Mouse (Mus musculus): ENCODE measurements around the gene Tmem178b. TPM values are rescaled to one million over a fixed set of nuclear protein-coding genes. Genes with fewer than 3 reads are reported as not detected.

The Tmem178b gene
- 1.6 and 1.8 TPM in 2 replicates for polyA plus RNA-seq (2016; fragmentation: Nextera tagmentation; extraction: Ambion mirVana)

DNA sequence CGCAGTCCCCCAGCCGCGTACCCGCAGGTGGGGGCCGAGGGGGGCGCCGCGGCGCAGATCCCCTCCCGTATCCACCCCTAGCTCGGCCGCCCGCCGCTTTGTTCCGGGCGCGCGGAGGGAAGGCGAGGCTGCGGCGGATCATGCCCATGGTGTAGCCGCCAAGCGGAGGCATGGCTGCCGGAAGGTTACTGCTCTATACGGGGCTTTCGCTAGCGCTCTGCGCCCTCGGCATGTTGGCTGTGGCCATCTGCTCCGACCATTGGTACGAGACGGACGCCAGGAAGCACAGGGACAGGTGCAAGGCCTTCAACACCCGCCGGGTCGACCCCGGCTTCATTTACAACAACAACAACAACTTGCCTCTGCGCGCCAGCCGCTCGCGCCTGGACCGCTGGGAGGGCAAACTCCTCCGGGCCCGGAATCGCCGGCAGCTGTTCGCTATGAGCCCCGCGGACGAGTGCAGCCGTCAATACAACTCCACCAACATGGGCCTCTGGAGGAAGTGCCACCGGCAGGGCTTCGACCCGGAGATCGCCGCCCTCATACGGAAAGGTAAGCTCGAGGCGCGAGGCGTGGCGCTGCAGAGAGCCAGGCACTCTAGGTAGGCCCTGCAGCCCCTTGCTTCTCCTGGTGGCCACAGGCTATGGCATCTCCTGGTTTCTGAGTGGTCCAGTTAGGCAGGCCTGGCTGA lies at the start of gene Tmem178b:
Gene Tmem178b, plus strand, starts transcription at position 371 of the 691 bp plus-strand sequence.
- Histone ChIP-seq H3K27me3 (peaks cover 82% of the 10 kb centered on the region), H3K4me3 (replicated peaks) (peak within 1 kb of the TSS; percentile 54), H3K36me3 (no peaks in the 10 kb centered on the region), H3K4me1 (replicated peaks) (peaks cover 29% of the 10 kb centered on the region), H3K27ac (no peak within 1 kb of the TSS), H3K4me2 (peak within 1 kb of the TSS; percentile 98), H3K9ac (replicated peaks) (peak within 1 kb of the TSS; percentile 62), H3K9me3 (no peaks in the 10 kb centered on the region)
- under 1% methylated on average over 63 of the region's 63 CpGs for WGBS
- 0 out of 2 replicates have a peak, but pooled peaks have one; percentile 16 for ATAC-seq (ENCODE audit: insufficient number of reproducible peaks, insufficient read depth, low FRiP score, low TSS enrichment, low read depth)

DNA sequence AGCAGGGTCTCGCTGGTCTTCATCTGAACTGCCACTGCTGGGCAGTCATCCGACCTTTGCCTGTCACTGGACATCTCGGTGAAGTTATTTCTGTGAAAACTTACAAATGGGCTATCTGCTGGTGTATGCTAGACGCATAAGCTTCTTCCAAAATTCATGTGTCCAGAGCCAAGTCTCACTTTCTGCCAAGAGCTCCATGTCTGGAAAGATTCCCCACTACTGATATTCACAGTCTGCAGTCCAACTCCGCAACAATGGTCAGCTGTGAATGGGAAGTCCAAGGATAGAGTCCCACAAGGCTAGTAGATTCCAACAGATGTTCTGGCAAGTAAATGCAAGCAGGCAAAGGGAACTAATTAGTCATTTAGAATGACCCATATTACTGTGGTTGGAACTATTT lies 44.3 kb upstream of the Tmem178b start:
- H3K4me3 ChIP-seq (replicated peaks): no peak overlapping the region
- no peak overlapping the region for H3K9ac ChIP-seq (replicated peaks)
- no peaks in the 10 kb centered on the region for H3K4me1 ChIP-seq (replicated peaks)
- 90% methylated on average over 5 of the region's 5 CpGs for WGBS
- H3K27ac ChIP-seq: no peak overlapping the region
- ATAC-seq (ENCODE audit: insufficient number of reproducible peaks, insufficient read depth, low FRiP score, low TSS enrichment, low read depth): no peak
- no peaks in the 10 kb centered on the region for H3K27me3 ChIP-seq
- no peaks in the 10 kb centered on the region for H3K36me3 ChIP-seq
- no peak overlapping the region for H3K4me2 ChIP-seq
- no peaks in the 10 kb centered on the region for H3K9me3 ChIP-seq

DNA sequence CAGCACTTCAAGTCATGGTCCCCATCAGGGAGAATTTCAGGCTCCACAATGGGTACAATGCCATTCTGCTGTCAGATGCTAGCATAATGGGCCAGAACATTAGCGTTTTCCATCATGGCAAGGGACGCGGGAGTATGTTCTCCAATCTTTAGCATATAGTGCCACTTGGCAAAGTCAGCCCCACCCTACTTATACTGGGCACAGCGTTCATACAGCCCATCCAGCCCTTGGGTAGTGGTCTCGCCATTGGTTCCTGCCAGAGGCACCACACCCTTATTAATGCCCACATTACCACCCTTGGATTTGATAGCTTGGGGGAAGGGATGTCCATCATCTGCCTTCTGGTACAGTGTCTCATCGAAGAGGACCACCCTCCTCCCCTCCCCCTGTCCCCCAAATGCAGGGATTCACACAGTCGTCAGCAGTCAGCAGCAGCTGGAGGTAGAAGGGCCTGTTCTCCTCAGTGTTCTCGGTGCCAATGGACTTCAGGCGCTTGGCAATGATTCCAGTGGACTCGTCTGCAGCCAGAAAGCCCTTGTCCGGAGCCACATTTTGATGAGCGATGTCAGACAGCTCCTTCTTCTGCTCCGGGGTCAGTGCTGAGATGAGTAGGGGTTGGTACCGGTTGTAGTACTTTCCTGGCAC lies 29.3 kb upstream of the Tmem178b start:
- WGBS: 85% methylated on average over 14 of the region's 14 CpGs
- no peak overlapping the region for H3K4me2 ChIP-seq
- H3K9me3 ChIP-seq: peaks cover 6% of the 10 kb centered on the region; the same call in 1 of the 2 replicates
- H3K27ac ChIP-seq: no peak overlapping the region
- H3K9ac ChIP-seq (replicated peaks): no peak overlapping the region
- no peak for ATAC-seq (ENCODE audit: insufficient number of reproducible peaks, insufficient read depth, low FRiP score, low TSS enrichment, low read depth)
- no peak overlapping the region for H3K4me3 ChIP-seq (replicated peaks)
- H3K27me3 ChIP-seq: no peaks in the 10 kb centered on the region
- H3K36me3 ChIP-seq: no peaks in the 10 kb centered on the region
- H3K4me1 ChIP-seq (replicated peaks): no peaks in the 10 kb centered on the region

DNA sequence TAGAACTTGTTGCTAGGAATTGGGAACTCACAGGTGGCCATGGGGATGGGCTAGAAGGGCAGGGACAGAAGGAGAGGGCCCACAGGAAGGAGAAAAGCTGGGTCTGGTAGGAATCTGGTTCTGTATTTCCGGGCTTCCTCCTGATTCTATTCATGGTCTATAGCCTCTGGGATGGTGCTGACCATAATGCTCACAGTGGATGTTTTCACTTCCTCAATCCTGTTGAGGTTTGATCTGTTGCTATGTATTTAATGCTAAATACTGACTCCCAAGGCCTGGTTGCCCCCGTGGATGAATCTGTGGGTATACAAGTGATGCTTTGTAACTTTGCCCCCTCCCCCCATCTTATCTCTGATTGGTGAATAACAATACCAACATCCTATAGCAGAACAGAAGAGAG lies 25.5 kb upstream of the Tmem178b start:
- Histone ChIP-seq H3K4me3 (replicated peaks) (no peak overlapping the region), H3K4me1 (replicated peaks) (no peaks in the 10 kb centered on the region), H3K27me3 (peaks cover 3% of the 10 kb centered on the region; the same call in 1 of the 2 replicates), H3K4me2 (no peak overlapping the region), H3K36me3 (no peaks in the 10 kb centered on the region), H3K9me3 (peaks cover 6% of the 10 kb centered on the region; the same call in 1 of the 2 replicates), H3K27ac (no peak overlapping the region), H3K9ac (replicated peaks) (no peak overlapping the region)
- 82% methylated on average over 2 of the region's 2 CpGs for WGBS
- ATAC-seq (ENCODE audit: insufficient number of reproducible peaks, insufficient read depth, low FRiP score, low TSS enrichment, low read depth): no peak

DNA sequence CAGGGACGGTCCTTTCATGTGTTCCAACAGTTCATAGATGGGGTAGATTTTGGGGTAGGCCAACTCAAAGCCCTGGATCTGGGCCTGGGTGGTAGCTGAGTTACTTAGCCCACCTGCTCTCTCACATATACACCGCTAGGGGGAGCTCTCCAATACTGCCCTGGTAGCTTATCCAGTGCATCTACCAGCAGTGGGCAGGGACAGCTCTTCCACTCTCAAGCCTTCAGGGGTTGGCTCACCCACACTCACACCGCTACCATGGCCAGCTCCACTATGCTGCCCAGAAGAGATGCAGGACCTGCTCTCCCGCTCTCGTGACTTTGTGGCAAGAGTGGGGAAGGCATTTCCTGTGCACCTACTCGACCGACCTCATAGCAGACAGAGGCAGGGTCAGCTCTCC lies 24.3 kb upstream of the Tmem178b start:
- no peaks in the 10 kb centered on the region for H3K9me3 ChIP-seq
- no peak for ATAC-seq (ENCODE audit: insufficient number of reproducible peaks, insufficient read depth, low FRiP score, low TSS enrichment, low read depth)
- H3K27me3 ChIP-seq: peaks cover 3% of the 10 kb centered on the region; the same call in 1 of the 2 replicates
- no peak overlapping the region for H3K27ac ChIP-seq
- 41% methylated on average over 7 of the region's 7 CpGs for WGBS
- H3K36me3 ChIP-seq: no peaks in the 10 kb centered on the region
- H3K4me1 ChIP-seq (replicated peaks): no peaks in the 10 kb centered on the region
- H3K4me3 ChIP-seq (replicated peaks): no peak overlapping the region
- H3K4me2 ChIP-seq: no peak overlapping the region
- H3K9ac ChIP-seq (replicated peaks): no peak overlapping the region

DNA sequence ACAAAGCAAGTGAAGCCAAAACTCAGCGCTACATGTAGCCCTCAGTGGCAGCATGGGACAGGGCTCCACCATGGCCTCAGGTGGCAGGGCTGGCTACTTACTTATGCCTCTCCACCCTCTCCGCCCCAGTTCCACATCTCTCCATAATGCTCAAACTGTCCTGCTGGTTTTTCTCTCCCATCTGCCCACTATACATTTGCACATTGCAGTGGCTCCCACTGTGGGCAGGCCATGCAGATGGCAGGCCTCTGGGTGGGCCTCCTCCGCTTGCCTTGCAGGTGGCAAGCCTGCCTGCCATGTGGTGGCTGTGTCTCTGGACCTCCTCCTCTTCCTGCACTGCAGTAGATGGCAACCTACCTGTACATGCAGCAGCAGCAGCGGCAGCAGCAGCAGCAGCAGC lies 23.4 kb upstream of the Tmem178b start:
- no peak for ATAC-seq (ENCODE audit: insufficient number of reproducible peaks, insufficient read depth, low FRiP score, low TSS enrichment, low read depth)
- H3K9me3 ChIP-seq: no peaks in the 10 kb centered on the region
- no peaks in the 10 kb centered on the region for H3K4me1 ChIP-seq (replicated peaks)
- H3K27me3 ChIP-seq: peaks cover 3% of the 10 kb centered on the region; the same call in 1 of the 2 replicates
- H3K9ac ChIP-seq (replicated peaks): no peak overlapping the region
- H3K4me2 ChIP-seq: no peak overlapping the region
- 88% methylated on average over 4 of the region's 4 CpGs for WGBS
- no peak overlapping the region for H3K4me3 ChIP-seq (replicated peaks)
- no peaks in the 10 kb centered on the region for H3K36me3 ChIP-seq
- no peak overlapping the region for H3K27ac ChIP-seq

DNA sequence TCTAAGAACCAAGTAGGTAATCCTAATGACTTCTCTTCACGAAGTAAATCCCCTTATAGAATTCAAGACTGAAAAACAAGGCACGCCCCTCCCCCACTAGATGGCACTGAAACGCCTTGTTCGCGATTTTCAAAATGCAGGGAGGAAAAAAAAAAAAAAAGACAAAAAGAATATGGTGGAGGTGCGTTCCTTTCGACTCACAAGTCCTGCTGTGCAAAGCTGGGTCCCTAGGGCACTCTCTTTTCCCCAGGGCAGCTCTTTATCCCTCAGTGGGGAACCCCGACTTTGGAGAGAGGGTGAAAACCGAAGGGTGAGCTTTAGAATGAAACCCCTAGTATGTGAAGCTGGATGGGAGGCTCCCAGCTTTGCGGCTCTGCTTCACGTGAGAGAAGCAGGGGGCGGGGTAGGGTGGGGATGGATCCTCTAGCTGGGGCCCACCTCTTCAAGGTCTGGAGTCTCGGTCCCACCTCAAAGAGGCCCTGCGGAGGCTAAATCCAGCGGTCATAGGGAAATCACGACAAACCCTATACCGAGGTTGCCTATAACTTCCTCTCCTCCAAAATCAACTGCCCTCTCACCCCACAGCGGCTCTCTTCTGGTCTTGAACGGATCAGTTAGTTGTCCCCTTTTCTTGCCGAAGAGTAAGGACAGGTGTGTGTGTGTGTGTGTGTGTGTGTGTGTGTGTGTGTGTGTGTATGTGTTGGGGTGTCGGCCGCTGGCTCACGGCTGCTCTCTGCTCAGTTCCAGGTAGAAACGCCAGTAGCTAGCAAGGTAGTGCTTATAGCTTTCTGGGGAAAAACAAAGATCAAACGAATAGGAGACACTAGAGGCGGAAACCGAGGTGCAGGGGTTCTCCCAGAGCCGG lies 2.6 kb upstream of the Tmem178b start:
- under 1% methylated on average over 28 of the region's 28 CpGs for WGBS
- H3K9me3 ChIP-seq: no peaks in the 10 kb centered on the region
- no peak overlapping the region for H3K27ac ChIP-seq
- H3K27me3 ChIP-seq: peaks cover 83% of the 10 kb centered on the region
- H3K36me3 ChIP-seq: no peaks in the 10 kb centered on the region
- ATAC-seq (ENCODE audit: insufficient number of reproducible peaks, insufficient read depth, low FRiP score, low TSS enrichment, low read depth): no peak
- H3K9ac ChIP-seq (replicated peaks): no peak overlapping the region; the same call in 1 of the 2 replicates
- H3K4me2 ChIP-seq: peak overlapping the region; percentile 98
- H3K4me3 ChIP-seq (replicated peaks): peak overlapping the region; percentile 54
- peaks cover 29% of the 10 kb centered on the region for H3K4me1 ChIP-seq (replicated peaks)

DNA sequence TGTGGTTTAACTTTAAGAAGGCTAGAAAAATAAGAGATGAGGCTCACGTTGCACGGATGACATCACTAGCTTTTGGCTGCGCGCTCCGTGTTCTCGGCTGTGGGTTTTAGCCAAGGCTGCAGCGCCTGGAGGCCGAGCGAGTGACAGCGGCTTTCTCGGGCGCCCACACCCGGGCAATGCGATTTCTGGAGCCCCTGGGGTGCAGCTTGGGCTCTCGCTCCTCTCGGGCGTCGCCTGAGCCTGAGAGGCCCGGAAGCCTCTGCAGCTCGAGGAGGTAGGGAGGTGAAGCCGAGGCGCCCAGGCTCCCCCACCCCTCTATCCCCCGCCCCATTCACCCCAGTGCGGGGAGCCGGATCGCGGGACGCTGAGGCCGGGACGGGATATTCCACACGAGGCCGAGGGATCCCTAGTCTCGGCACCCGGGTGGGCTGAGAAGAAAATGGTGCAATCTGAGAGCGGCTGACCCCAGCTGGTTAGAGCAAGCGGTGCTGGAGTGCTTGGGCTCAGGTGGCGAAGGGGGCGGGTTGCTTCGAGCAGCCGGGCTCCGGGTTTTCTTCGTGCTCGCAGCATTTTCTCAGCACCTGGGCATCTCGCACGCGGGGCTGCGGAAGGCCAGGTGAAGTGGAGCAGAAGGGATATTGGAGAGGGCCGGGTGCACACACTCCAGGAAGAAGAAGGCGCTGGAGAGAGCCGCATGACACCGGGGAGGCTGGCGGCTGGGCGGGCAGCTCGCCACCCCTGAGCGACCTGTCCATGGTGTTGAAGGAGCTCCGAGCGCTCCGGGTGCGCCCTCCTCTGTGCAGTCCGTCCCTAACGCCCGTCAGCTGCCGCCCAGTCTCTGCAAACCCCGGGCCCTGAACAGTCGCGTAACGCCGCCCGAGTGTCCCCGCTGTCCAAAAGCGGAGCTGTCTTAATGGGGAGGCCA lies 1.4 kb upstream of the Tmem178b start:
- Histone ChIP-seq H3K27me3 (peaks cover 88% of the 10 kb centered on the region), H3K9ac (replicated peaks) (peak overlapping the region; percentile 40), H3K27ac (no peak overlapping the region), H3K36me3 (no peaks in the 10 kb centered on the region), H3K4me2 (peak overlapping the region; percentile 98), H3K4me3 (replicated peaks) (peak overlapping the region; percentile 54), H3K9me3 (no peaks in the 10 kb centered on the region), H3K4me1 (replicated peaks) (peaks cover 29% of the 10 kb centered on the region)
- under 1% methylated on average over 71 of the region's 71 CpGs for WGBS
- ATAC-seq (ENCODE audit: insufficient number of reproducible peaks, insufficient read depth, low FRiP score, low TSS enrichment, low read depth): peak; percentile 69

DNA sequence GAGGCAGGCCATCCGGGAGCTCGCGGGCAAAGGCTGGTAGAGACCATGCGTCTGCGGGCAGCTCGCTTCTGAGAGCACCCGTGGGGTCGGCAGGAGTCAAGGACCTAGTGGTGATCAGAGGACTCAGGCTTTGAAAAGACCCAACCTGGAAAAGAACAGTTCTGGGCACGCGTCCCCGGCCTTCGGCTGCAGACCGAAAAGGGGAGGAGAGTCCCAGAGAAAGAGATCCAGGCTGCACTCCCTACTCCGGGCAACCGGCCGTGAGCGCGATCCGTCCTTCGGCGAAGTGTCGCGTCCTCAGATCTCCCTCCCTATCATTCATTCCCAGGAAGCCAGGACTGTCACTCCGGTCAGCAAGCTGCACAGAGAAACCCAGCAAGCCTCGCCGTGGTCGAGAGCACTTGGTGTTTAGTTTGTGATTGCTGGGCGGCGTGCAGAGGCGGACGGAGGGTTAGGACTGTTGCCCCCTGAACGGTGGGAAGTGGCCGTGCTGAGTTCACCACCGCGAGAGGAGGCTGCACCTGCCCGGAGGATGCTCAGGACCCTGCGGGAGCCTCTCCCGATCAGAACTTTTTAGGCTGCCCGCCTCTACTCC lies 668 bp upstream of the Tmem178b start:
- under 1% methylated on average over 39 of the region's 39 CpGs for WGBS
- H3K9ac ChIP-seq (replicated peaks): peak overlapping the region; percentile 62; the same call in 1 of the 2 replicates

DNA sequence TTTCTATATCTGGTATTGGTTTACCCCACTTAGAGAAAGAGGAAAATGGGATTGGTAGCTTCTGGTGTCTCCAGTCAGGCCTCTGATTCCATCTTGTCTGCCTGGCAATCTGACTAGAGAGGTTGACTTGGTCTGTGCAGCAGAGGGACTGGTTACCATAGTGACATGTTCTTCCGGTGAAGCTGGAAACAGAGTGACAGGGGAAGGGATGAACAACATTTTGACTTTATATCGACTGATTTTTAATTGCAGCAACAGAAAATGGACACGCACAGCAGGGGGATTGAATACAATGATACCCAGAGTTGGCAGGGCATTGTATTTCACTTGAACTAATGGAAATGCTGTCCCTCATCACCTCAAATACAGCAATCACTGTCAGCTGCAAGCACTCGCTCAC lies 2.1 kb downstream of the Tmem178b start:
- ATAC-seq (ENCODE audit: insufficient number of reproducible peaks, insufficient read depth, low FRiP score, low TSS enrichment, low read depth): no peak
- peaks cover 61% of the 10 kb centered on the region for H3K27me3 ChIP-seq
- no peak overlapping the region for H3K9ac ChIP-seq (replicated peaks)
- 62% methylated on average over 4 of the region's 4 CpGs for WGBS
- no peak overlapping the region for H3K4me3 ChIP-seq (replicated peaks)
- H3K4me2 ChIP-seq: no peak overlapping the region
- H3K9me3 ChIP-seq: no peaks in the 10 kb centered on the region
- H3K27ac ChIP-seq: no peak overlapping the region
- H3K4me1 ChIP-seq (replicated peaks): peaks cover 29% of the 10 kb centered on the region
- no peaks in the 10 kb centered on the region for H3K36me3 ChIP-seq

More for the DNA sequence above, 668 bp upstream of the Tmem178b start:
- no peak overlapping the region for H3K27ac ChIP-seq
- H3K27me3 ChIP-seq: peaks cover 86% of the 10 kb centered on the region
- ATAC-seq (ENCODE audit: insufficient number of reproducible peaks, insufficient read depth, low FRiP score, low TSS enrichment, low read depth): no peak; the same call in 1 of the 2 replicates
- H3K4me3 ChIP-seq (replicated peaks): peak overlapping the region; percentile 54
- peak overlapping the region; percentile 98 for H3K4me2 ChIP-seq
- H3K9me3 ChIP-seq: no peaks in the 10 kb centered on the region
- H3K4me1 ChIP-seq (replicated peaks): peaks cover 29% of the 10 kb centered on the region
- no peaks in the 10 kb centered on the region for H3K36me3 ChIP-seq
